ENCODE assay signal across 10 mouse cellular contexts in genomic region chr19:40277494-40277893, GRCm38 (mm10).
"Had no signal": no experiment of that assay in that cellular context is flagged by ENCODE, and none has a peak within 500 bp of the region (broad histone marks: within the 10 kb centered on the region; RNA-seq: fewer than 3 reads in every experiment).

No protein-coding gene starts in this region.

- DNase-seq: kidney, adult 18-20 months; kidney, adult 9 months; kidney, postnatal 14 days; kidney, postnatal 4 days; liver, embryonic 13.5 days; lung, adult 2 months; lung, postnatal 14 days; lung, postnatal 4 days; midbrain, embryonic 14.5 days; thymus, postnatal 25 days had no signal
